Mouse (Mus musculus): ENCODE data around the gene Tbc1d10a. TPM values are rescaled to one million over a fixed set of nuclear protein-coding genes. Genes with fewer than 3 reads are reported as not detected.
"Not testable (repeated sequence)": the region's sequence is repeated elsewhere in the genome, so short reads cannot be mapped to it uniquely, and the experiment has no call there.

Gene Tbc1d10a
- polyA plus RNA-seq, 1 experiment: 0.63 TPM

DNA sequence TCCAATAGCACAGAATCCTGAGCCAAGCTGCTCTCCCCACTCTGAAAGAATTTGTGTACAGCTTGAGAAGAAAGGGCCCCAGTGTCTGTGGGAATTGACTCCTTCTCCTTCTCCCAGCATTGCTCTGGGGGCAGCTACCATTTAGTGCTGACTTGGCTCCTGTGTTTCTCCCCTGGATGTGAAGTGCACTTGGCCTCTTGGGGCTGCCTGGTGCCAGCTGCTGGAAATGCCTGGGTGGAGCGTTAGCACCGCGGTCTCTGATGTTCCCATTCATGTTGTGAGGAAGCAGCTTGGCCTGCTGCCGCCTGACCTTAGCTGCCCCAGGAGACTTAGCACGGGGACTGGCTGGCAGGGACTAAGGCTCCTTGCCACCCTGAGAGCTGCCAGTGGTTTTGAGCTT is 12.0 kb upstream of the Tbc1d10a start:
- Histone ChIP-seq H3K27me3 (ENCODE audit: control insufficient read depth) (no peaks in the 10 kb centered on the region), H3K4me1 (ENCODE audit: control insufficient read depth) (no peaks in the 10 kb centered on the region), H3K9me3 (ENCODE audit: control insufficient read depth, low read length) (no peaks in the 10 kb centered on the region), H3K4me3 (replicated peaks) (no peak overlapping the region), H3K36me3 (ENCODE audit: control insufficient read depth) (peaks cover 100% of the 10 kb centered on the region)
- TF ChIP-seq TAL1 (IDR thresholded peaks at IDR 0.05; ENCODE audit: low read length) (no peak), GATA1 (IDR thresholded peaks at IDR 0.05; ENCODE audit: low read length) (no peak)

DNA sequence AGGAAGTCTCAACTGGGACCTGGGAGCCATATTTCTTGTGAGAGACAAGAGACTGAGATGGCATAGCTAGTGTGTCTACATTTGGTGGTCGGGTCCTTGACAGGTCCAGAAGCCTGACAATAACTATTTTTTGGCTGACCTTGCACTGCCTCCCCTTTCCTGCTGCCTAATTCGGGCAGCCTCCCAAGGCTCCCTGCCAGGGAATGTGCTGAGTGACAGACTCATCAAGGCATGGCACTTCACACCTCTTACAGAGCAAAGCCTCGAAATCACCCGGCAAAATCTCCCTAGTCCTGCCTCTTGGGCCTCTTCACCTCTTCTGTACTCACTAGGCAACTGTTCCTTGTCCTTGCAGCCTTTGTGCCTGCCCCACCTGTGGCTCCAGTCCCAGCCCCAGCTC is 8.9 kb upstream of the Tbc1d10a start:
- TF ChIP-seq TAL1 (IDR thresholded peaks at IDR 0.05; ENCODE audit: low read length) (no peak), GATA1 (IDR thresholded peaks at IDR 0.05; ENCODE audit: low read length) (no peak)
- no peaks in the 10 kb centered on the region for H3K9me3 ChIP-seq (ENCODE audit: control insufficient read depth, low read length)
- H3K4me1 ChIP-seq (ENCODE audit: control insufficient read depth): no peaks in the 10 kb centered on the region
- peaks cover 100% of the 10 kb centered on the region for H3K36me3 ChIP-seq (ENCODE audit: control insufficient read depth)
- no peaks in the 10 kb centered on the region for H3K27me3 ChIP-seq (ENCODE audit: control insufficient read depth)
- H3K4me3 ChIP-seq (replicated peaks): no peak overlapping the region

DNA sequence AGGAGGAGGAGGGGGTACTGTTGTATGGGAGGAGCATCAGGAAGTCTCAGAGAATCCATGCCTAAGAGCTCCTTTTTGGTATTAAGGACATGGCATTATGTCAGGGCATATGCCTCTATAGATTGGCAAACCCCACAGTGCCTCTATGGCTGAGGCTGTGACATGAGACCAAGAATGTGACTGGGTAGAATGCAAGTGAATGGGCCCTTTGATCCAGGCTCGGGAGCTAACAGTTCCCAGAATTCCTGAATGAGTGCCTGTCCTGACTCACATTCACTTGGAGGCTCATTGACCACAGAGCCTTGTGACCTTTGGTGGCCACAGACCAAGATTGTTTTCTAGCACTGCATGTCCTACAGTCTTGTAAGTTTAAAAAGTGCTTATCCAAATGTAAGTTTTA is 4.5 kb upstream of the Tbc1d10a start:
- no peaks in the 10 kb centered on the region for H3K9me3 ChIP-seq (ENCODE audit: control insufficient read depth, low read length)
- H3K27me3 ChIP-seq (ENCODE audit: control insufficient read depth): no peaks in the 10 kb centered on the region
- H3K4me3 ChIP-seq (replicated peaks): no peak overlapping the region
- H3K4me1 ChIP-seq (ENCODE audit: control insufficient read depth): peaks cover 8% of the 10 kb centered on the region
- peaks cover 70% of the 10 kb centered on the region for H3K36me3 ChIP-seq (ENCODE audit: control insufficient read depth)
- no peak for TF ChIP-seq GATA1 (IDR thresholded peaks at IDR 0.05; ENCODE audit: low read length)
- TF ChIP-seq TAL1 (IDR thresholded peaks at IDR 0.05; ENCODE audit: low read length): no peak

DNA sequence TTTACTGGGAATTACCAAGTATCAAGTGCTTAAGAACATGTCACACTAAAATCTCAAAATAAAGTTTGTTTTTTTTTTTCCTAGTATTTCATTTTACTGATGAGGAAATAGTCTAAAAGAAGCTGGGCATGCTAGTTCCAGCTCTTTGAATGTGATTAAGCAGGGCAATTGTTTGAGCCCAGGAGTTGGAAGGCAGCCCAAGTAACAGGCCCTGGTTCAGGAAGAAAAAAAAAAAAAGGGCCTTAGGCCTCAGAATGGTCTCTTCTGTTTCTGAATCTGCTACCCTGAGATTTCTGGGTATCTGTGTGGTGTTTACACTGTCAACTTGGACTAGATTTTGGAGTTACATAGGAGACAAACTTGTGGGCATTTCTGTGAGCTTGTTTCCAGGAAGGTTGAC is 3.1 kb upstream of the Tbc1d10a start:
- H3K36me3 ChIP-seq (ENCODE audit: control insufficient read depth): peaks cover 56% of the 10 kb centered on the region
- H3K4me3 ChIP-seq (replicated peaks): no peak overlapping the region
- H3K4me1 ChIP-seq (ENCODE audit: control insufficient read depth): peaks cover 17% of the 10 kb centered on the region
- H3K27me3 ChIP-seq (ENCODE audit: control insufficient read depth): no peaks in the 10 kb centered on the region
- TF ChIP-seq TAL1 (IDR thresholded peaks at IDR 0.05; ENCODE audit: low read length) (no peak), GATA1 (IDR thresholded peaks at IDR 0.05; ENCODE audit: low read length) (no peak)
- no peaks in the 10 kb centered on the region for H3K9me3 ChIP-seq (ENCODE audit: control insufficient read depth, low read length)

DNA sequence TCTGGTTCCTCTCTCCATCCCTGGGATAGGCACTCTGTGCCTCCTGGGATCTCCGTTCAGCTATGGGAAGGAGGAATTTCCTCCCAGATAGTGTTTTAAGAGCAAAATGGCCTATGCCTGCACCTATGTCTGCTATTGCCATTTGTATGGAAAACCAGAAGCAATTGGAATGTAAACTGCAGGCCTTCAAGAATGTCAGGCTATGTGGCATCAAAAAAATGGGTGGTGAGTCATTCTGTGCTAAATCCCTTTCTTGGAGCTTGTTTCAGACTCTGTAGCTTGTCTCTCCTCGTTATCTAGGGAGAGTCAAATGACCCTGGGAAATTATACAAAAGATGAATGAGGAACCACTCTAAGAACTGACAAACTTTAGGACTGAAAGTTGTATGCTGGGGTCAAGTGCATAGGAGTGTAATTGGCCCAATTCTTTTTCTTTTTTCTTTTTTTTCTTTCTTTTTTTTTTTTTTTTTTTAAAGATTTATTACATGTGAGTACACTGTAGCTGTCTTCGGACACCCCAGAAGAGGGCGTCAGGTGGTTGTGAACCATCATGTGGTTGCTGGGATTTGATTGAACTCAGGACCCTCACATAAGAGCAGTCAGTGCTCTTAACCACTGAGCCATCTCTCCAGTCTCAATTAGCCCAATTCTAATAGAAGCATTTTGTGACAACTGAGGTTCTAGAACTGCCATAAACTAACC is 2.2 kb upstream of the Tbc1d10a start:
- TF ChIP-seq GATA1 (IDR thresholded peaks at IDR 0.05; ENCODE audit: low read length) (no peak), TAL1 (IDR thresholded peaks at IDR 0.05; ENCODE audit: low read length) (no peak)
- Histone ChIP-seq H3K27me3 (ENCODE audit: control insufficient read depth) (no peaks in the 10 kb centered on the region), H3K36me3 (ENCODE audit: control insufficient read depth) (peaks cover 47% of the 10 kb centered on the region), H3K4me1 (ENCODE audit: control insufficient read depth) (peaks cover 17% of the 10 kb centered on the region), H3K4me3 (replicated peaks) (no peak overlapping the region), H3K9me3 (ENCODE audit: control insufficient read depth, low read length) (no peaks in the 10 kb centered on the region)

DNA sequence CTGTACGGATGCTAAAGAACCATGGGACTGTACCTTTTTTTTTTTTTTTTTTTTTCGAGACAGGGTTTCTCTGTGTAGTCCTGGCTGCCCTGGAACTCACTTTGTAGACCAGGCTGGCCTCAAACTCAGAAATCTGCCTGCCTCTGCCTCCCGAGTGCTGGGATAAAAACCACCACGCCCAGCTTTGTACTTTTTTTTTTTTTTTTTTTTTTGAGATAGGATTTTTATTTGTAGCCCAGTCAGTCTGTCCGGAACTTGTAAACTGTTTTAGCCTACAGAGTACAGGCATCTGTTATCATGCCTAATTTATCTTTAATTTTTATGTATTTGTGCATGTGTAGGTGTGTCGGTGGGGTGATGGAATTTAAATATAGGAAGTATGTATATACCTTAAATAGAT is 1.1 kb upstream of the Tbc1d10a start:
- Histone ChIP-seq H3K36me3 (ENCODE audit: control insufficient read depth) (peaks cover 36% of the 10 kb centered on the region), H3K4me1 (ENCODE audit: control insufficient read depth) (peaks cover 17% of the 10 kb centered on the region)
- H3K4me3 ChIP-seq (replicated peaks); H3K27me3 ChIP-seq (ENCODE audit: control insufficient read depth); H3K9me3 ChIP-seq (ENCODE audit: control insufficient read depth, low read length): not testable (repeated sequence)

DNA sequence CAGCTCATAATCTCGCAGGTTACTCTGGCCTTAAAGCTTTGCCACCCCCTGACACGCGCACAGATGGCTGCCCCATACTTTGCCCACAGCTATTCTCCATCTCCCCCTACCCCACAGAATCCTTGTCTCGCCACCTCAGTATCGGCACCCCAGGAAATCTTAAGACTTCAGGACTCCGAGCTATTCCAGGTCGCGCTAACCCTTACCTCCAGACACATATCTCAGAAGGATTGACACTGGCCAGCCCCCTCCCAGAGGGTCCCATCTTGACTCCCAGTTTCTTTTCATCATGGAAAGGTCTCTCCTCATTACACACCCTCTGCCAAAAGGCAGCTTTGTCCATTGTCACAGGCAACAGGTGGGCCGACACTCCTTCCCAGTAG is 720 bp downstream of the Tbc1d10a start:
- Histone ChIP-seq H3K4me3 (replicated peaks) (peak overlapping the region; percentile 82), H3K4me1 (ENCODE audit: control insufficient read depth) (peaks cover 20% of the 10 kb centered on the region), H3K9me3 (ENCODE audit: control insufficient read depth, low read length) (no peaks in the 10 kb centered on the region), H3K36me3 (ENCODE audit: control insufficient read depth) (peaks cover 18% of the 10 kb centered on the region), H3K27me3 (ENCODE audit: control insufficient read depth) (no peaks in the 10 kb centered on the region)
- TF ChIP-seq GATA1 (IDR thresholded peaks at IDR 0.05; ENCODE audit: low read length) (no peak), TAL1 (IDR thresholded peaks at IDR 0.05; ENCODE audit: low read length) (no peak)

DNA sequence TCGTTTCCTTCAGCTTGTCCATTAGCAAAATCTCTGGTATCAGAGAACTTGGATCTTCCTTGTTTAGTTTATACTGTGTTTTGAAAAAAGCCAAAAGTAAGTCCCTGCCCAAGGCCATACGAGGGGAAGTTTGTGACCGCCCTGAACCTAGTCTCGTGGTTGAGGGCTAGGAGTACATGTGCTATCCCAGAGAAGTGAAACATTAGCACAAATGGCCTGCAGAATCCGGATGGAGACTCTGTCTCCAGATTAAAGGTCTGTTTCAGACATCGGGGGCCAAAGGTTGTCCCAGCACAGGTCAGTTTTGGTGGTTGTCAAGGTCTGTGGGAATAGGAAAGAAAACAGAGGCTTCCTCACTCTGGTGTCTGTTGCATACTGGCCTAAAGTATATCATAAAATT is 2.6 kb downstream of the Tbc1d10a start:
- Histone ChIP-seq H3K36me3 (ENCODE audit: control insufficient read depth) (peaks cover under 1% of the 10 kb centered on the region), H3K27me3 (ENCODE audit: control insufficient read depth) (no peaks in the 10 kb centered on the region), H3K4me1 (ENCODE audit: control insufficient read depth) (peaks cover 20% of the 10 kb centered on the region), H3K9me3 (ENCODE audit: control insufficient read depth, low read length) (no peaks in the 10 kb centered on the region), H3K4me3 (replicated peaks) (no peak overlapping the region)
- TF ChIP-seq GATA1 (IDR thresholded peaks at IDR 0.05; ENCODE audit: low read length): no peak
- TF ChIP-seq TAL1 (IDR thresholded peaks at IDR 0.05; ENCODE audit: low read length): no peak

DNA sequence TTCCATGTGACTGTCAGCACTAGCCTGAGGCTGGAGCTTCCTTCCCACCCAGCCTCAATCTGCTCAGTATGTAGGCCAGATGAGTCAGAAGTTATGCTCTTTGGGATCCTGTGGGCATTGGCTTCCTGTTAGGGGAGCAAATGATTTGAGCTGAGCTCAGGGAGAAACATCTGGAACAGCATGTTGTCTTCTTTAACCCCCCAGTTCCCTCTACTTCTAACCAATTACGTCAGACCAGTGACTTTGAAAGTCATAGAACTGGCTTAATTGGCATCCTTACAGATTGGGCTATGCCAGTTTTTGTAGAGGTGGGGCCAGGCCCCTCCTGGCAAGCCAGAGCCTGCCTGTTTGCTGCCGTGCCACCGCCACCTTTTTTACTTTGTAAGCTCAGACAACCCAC is 4.1 kb downstream of the Tbc1d10a start:
- TF ChIP-seq TAL1 (IDR thresholded peaks at IDR 0.05; ENCODE audit: low read length) (no peak), GATA1 (IDR thresholded peaks at IDR 0.05; ENCODE audit: low read length) (no peak)
- H3K4me3 ChIP-seq (replicated peaks): no peak overlapping the region
- H3K4me1 ChIP-seq (ENCODE audit: control insufficient read depth): peaks cover 20% of the 10 kb centered on the region
- no peaks in the 10 kb centered on the region for H3K9me3 ChIP-seq (ENCODE audit: control insufficient read depth, low read length)
- no peaks in the 10 kb centered on the region for H3K27me3 ChIP-seq (ENCODE audit: control insufficient read depth)
- H3K36me3 ChIP-seq (ENCODE audit: control insufficient read depth): no peaks in the 10 kb centered on the region; the same call in none of the 2 replicates

DNA sequence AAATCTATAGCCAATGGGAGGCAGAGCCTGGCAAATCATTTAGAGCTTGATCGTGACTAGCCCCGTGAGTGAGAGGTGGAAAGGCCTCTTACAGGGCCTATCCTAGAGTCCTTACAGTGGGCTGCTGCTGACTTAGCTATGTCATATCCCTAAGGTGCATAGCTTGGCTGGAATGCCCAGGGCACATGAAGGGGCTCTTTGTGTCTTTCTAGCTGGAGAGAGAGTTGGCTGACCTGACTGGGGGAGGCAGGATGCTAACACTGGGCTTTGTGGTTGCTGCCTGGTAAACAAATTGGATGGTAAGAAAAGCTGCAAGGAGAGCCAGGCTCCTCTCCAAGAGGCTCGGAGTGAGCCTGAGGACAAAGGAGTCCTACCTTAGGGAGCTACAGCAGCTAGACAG is 6.2 kb downstream of the Tbc1d10a start:
- peaks cover 2% of the 10 kb centered on the region for H3K36me3 ChIP-seq (ENCODE audit: control insufficient read depth)

More for the DNA sequence above, 6.2 kb downstream of the Tbc1d10a start:
- Histone ChIP-seq H3K4me3 (replicated peaks) (no peak overlapping the region), H3K9me3 (ENCODE audit: control insufficient read depth, low read length) (no peaks in the 10 kb centered on the region), H3K4me1 (ENCODE audit: control insufficient read depth) (peaks cover 8% of the 10 kb centered on the region), H3K27me3 (ENCODE audit: control insufficient read depth) (no peaks in the 10 kb centered on the region)
- TF ChIP-seq TAL1 (IDR thresholded peaks at IDR 0.05; ENCODE audit: low read length) (no peak), GATA1 (IDR thresholded peaks at IDR 0.05; ENCODE audit: low read length) (no peak)

All from erythroblast, embryonic 14.5 days (primary cell).